Mouse (Mus musculus): ENCODE measurements at regions not wholly inside any gene's neighbourhood (a gene's known extent, or its start where the extent isn't known, plus 50 kb on each side); places are given as distances from the start of the nearest gene placed in this dataset.

GRCm38 (mm10) chr2:57832565-57833355 lies 164.9 kb upstream of the Galnt5 start:
- TF ChIP-seq CTCF (IDR thresholded peaks at IDR 0.05; ENCODE audit: low read depth) (no peak), EP300 (IDR thresholded peaks at IDR 0.05; ENCODE audit: low read depth) (no peak)
- 39% methylated on average over 12 of the region's 12 CpGs for WGBS (ENCODE audit: insufficient replicate concordance)
- Histone ChIP-seq H3K27ac (no peak overlapping the region), H3K9ac (replicated peaks) (no peak overlapping the region), H3K4me2 (ENCODE audit: low read depth) (no peak overlapping the region), H3K4me3 (ENCODE audit: insufficient read depth in 1 of 2, low read depth in 2 of 2, low read length in 2 of 2) (no peak overlapping the region), H3K36me3 (replicated peaks; ENCODE audit: control insufficient read depth, insufficient read depth, low read depth) (no peaks in the 10 kb centered on the region), H3K27me3 (ENCODE audit: control insufficient read depth, insufficient read depth, low read length) (no peaks in the 10 kb centered on the region), H3K9me3 (ENCODE audit: control insufficient read depth, low read length) (no peaks in the 10 kb centered on the region), H3K4me1 (replicated peaks; ENCODE audit: control insufficient read depth in 2 of 2, insufficient read depth in 2 of 2, low read length in 1 of 2) (no peaks in the 10 kb centered on the region)
- DNase-seq (ENCODE audit: low read depth in 3 of 3, low spot score in 3 of 3), result no peak
- ATAC-seq (ENCODE audit: insufficient read depth), result no peak

- no peak overlapping the region for H3K9ac ChIP-seq (replicated peaks)
- DNase-seq (ENCODE audit: low read depth in 3 of 3, low spot score in 3 of 3), result no peak
- H3K4me1 ChIP-seq (replicated peaks; ENCODE audit: control insufficient read depth in 2 of 2, insufficient read depth in 2 of 2, low read length in 1 of 2), result no peaks in the 10 kb centered on the region
- no peak overlapping the region for H3K4me3 ChIP-seq (ENCODE audit: insufficient read depth in 1 of 2, low read depth in 2 of 2, low read length in 2 of 2)
- no peak overlapping the region for H3K4me2 ChIP-seq (ENCODE audit: low read depth)
- H3K9me3 ChIP-seq (ENCODE audit: control insufficient read depth, low read length), result no peaks in the 10 kb centered on the region
- H3K36me3 ChIP-seq (replicated peaks; ENCODE audit: control insufficient read depth, insufficient read depth, low read depth), result no peaks in the 10 kb centered on the region
- TF ChIP-seq CTCF (IDR thresholded peaks at IDR 0.05; ENCODE audit: low read depth) (no peak), EP300 (IDR thresholded peaks at IDR 0.05; ENCODE audit: low read depth) (no peak)
- 20% methylated on average over 1 of the region's 1 CpGs for WGBS (ENCODE audit: insufficient replicate concordance)
- H3K27me3 ChIP-seq (ENCODE audit: control insufficient read depth, insufficient read depth, low read length), result no peaks in the 10 kb centered on the region
- ATAC-seq (ENCODE audit: insufficient read depth), result no peak
- H3K27ac ChIP-seq, result no peak overlapping the region
Observed at GRCm38 (mm10) chr2:57845135-57845534, 152.5 kb upstream of the Galnt5 start.

- Histone ChIP-seq H3K27me3 (ENCODE audit: control insufficient read depth, insufficient read depth, low read length) (no peaks in the 10 kb centered on the region), H3K9me3 (ENCODE audit: control insufficient read depth, low read length) (no peaks in the 10 kb centered on the region), H3K4me3 (ENCODE audit: insufficient read depth in 1 of 2, low read depth in 2 of 2, low read length in 2 of 2) (no peak overlapping the region), H3K4me1 (replicated peaks; ENCODE audit: control insufficient read depth in 2 of 2, insufficient read depth in 2 of 2, low read length in 1 of 2) (no peaks in the 10 kb centered on the region), H3K27ac (no peak overlapping the region), H3K9ac (replicated peaks) (no peak overlapping the region), H3K36me3 (replicated peaks; ENCODE audit: control insufficient read depth, insufficient read depth, low read depth) (no peaks in the 10 kb centered on the region), H3K4me2 (ENCODE audit: low read depth) (no peak overlapping the region)
- TF ChIP-seq EP300 (IDR thresholded peaks at IDR 0.05; ENCODE audit: low read depth) (no peak), CTCF (IDR thresholded peaks at IDR 0.05; ENCODE audit: low read depth) (no peak)
- ATAC-seq (ENCODE audit: insufficient read depth) (no peak), DNase-seq (ENCODE audit: low read depth in 3 of 3, low spot score in 3 of 3) (no peak)
- 39% methylated on average over 4 of the region's 4 CpGs for WGBS (ENCODE audit: insufficient replicate concordance)
Observed at GRCm38 (mm10) chr2:57847707-57848106, 150.0 kb upstream of the Galnt5 start.

- Histone ChIP-seq H3K36me3 (replicated peaks; ENCODE audit: control insufficient read depth, insufficient read depth, low read depth) (no peaks in the 10 kb centered on the region), H3K4me3 (ENCODE audit: insufficient read depth in 1 of 2, low read depth in 2 of 2, low read length in 2 of 2) (no peak overlapping the region), H3K9me3 (ENCODE audit: control insufficient read depth, low read length) (no peaks in the 10 kb centered on the region), H3K4me2 (ENCODE audit: low read depth) (no peak overlapping the region), H3K27ac (no peak overlapping the region), H3K4me1 (replicated peaks; ENCODE audit: control insufficient read depth in 2 of 2, insufficient read depth in 2 of 2, low read length in 1 of 2) (no peaks in the 10 kb centered on the region), H3K9ac (replicated peaks) (no peak overlapping the region), H3K27me3 (ENCODE audit: control insufficient read depth, insufficient read depth, low read length) (no peaks in the 10 kb centered on the region)
- WGBS (ENCODE audit: insufficient replicate concordance), result 56% methylated on average over 4 of the region's 4 CpGs
- ATAC-seq (ENCODE audit: insufficient read depth) (no peak), DNase-seq (ENCODE audit: low read depth in 3 of 3, low spot score in 3 of 3) (no peak)
- TF ChIP-seq CTCF (IDR thresholded peaks at IDR 0.05; ENCODE audit: low read depth) (no peak), EP300 (IDR thresholded peaks at IDR 0.05; ENCODE audit: low read depth) (no peak)
Observed at GRCm38 (mm10) chr2:57849338-57850057, 148.2 kb upstream of the Galnt5 start.

- DNase-seq (ENCODE audit: low read depth in 3 of 3, low spot score in 3 of 3), result no peak
- Histone ChIP-seq H3K4me2 (ENCODE audit: low read depth) (no peak overlapping the region), H3K9me3 (ENCODE audit: control insufficient read depth, low read length) (no peaks in the 10 kb centered on the region), H3K36me3 (replicated peaks; ENCODE audit: control insufficient read depth, insufficient read depth, low read depth) (no peaks in the 10 kb centered on the region), H3K27me3 (ENCODE audit: control insufficient read depth, insufficient read depth, low read length) (no peaks in the 10 kb centered on the region), H3K27ac (no peak overlapping the region), H3K4me3 (ENCODE audit: insufficient read depth in 1 of 2, low read depth in 2 of 2, low read length in 2 of 2) (no peak overlapping the region), H3K9ac (replicated peaks) (no peak overlapping the region), H3K4me1 (replicated peaks; ENCODE audit: control insufficient read depth in 2 of 2, insufficient read depth in 2 of 2, low read length in 1 of 2) (no peaks in the 10 kb centered on the region)
- no peak for TF ChIP-seq EP300 (IDR thresholded peaks at IDR 0.05; ENCODE audit: low read depth)
- TF ChIP-seq CTCF (IDR thresholded peaks at IDR 0.05; ENCODE audit: low read depth), result no peak
- no peak for ATAC-seq (ENCODE audit: insufficient read depth)
- 82% methylated on average over 5 of the region's 5 CpGs for WGBS (ENCODE audit: insufficient replicate concordance)
Observed at GRCm38 (mm10) chr2:57850058-57850400, 147.7 kb upstream of the Galnt5 start.
